Mouse (Mus musculus): ENCODE measurements around the gene Lsm11. TPM values are rescaled to one million over a fixed set of nuclear protein-coding genes. Genes with fewer than 3 reads are reported as not detected.

The Lsm11 gene
- 4.1 and 4.3 TPM in 2 replicates for polyA plus RNA-seq (2015; fragmentation: Nextera tagmentation; extraction: Ambion mirVana)

GRCm38 (mm10) chr11:45944643-45945156, at the start of gene Lsm11:
Gene Lsm11 (minus strand): TSS chr11:45944935.
- Histone ChIP-seq H3K9me3 (replicated peaks; ENCODE audit: low read length) (no peaks in the 10 kb centered on the region), H3K4me3 (replicated peaks; ENCODE audit: low read depth, low read length) (peak within 1 kb of the TSS; percentile 87), H3K4me1 (replicated peaks; ENCODE audit: insufficient read depth, low read length) (no peaks in the 10 kb centered on the region), H3K4me2 (ENCODE audit: low read length) (peak within 1 kb of the TSS; percentile 99), H3K27ac (0 out of 2 replicates have a peak within 1 kb of the TSS, but pooled peaks have one; percentile 42), H3K27me3 (ENCODE audit: insufficient read depth, low read length) (no peaks in the 10 kb centered on the region), H3K36me3 (ENCODE audit: insufficient read depth, low read length) (0 out of 2 replicates have a peak, but pooled peaks cover 2% of the 10 kb centered on the region), H3K9ac (ENCODE audit: low read depth, low read length) (peak within 1 kb of the TSS; percentile 81)
- WGBS = under 1% methylated on average over 50 of the region's 55 CpGs
- ATAC-seq (replicated peaks; ENCODE audit: low FRiP score, low read depth) = peak; percentile 91
- DNase-seq (ENCODE audit: low spot score) = peak; percentile 96
- TF ChIP-seq CTCF (IDR thresholded peaks at IDR 0.05; ENCODE audit: low read depth) = peak; percentile 100

GRCm38 (mm10) chr11:45992087-45992486, 47.4 kb upstream of the Lsm11 start:
- H3K27ac ChIP-seq = no peak overlapping the region
- no peaks in the 10 kb centered on the region for H3K36me3 ChIP-seq (ENCODE audit: insufficient read depth, low read length)
- H3K4me2 ChIP-seq (ENCODE audit: low read length) = peak overlapping the region; percentile 55
- no peaks in the 10 kb centered on the region for H3K9me3 ChIP-seq (replicated peaks; ENCODE audit: low read length)
- peak overlapping the region; percentile 16; the same call in 1 of the 2 replicates for H3K4me3 ChIP-seq (replicated peaks; ENCODE audit: low read depth, low read length)
- 51% methylated on average over 13 of the region's 13 CpGs for WGBS
- no peaks in the 10 kb centered on the region for H3K27me3 ChIP-seq (ENCODE audit: insufficient read depth, low read length)
- no peak for DNase-seq (ENCODE audit: low spot score)
- H3K4me1 ChIP-seq (replicated peaks; ENCODE audit: insufficient read depth, low read length) = no peaks in the 10 kb centered on the region
- no peak for TF ChIP-seq CTCF (IDR thresholded peaks at IDR 0.05; ENCODE audit: low read depth)
- no peak for ATAC-seq (replicated peaks; ENCODE audit: low FRiP score, low read depth)
- H3K9ac ChIP-seq (ENCODE audit: low read depth, low read length) = 0 out of 2 replicates have a peak overlapping the region, but pooled peaks have one; percentile 42

GRCm38 (mm10) chr11:45991604-45992003, 46.9 kb upstream of the Lsm11 start:
- Histone ChIP-seq H3K9me3 (replicated peaks; ENCODE audit: low read length) (no peaks in the 10 kb centered on the region), H3K4me3 (replicated peaks; ENCODE audit: low read depth, low read length) (peak overlapping the region; percentile 16; the same call in 1 of the 2 replicates), H3K27ac (no peak overlapping the region), H3K36me3 (ENCODE audit: insufficient read depth, low read length) (no peaks in the 10 kb centered on the region), H3K4me1 (replicated peaks; ENCODE audit: insufficient read depth, low read length) (no peaks in the 10 kb centered on the region), H3K4me2 (ENCODE audit: low read length) (peak overlapping the region; percentile 55), H3K27me3 (ENCODE audit: insufficient read depth, low read length) (no peaks in the 10 kb centered on the region), H3K9ac (ENCODE audit: low read depth, low read length) (peak overlapping the region; percentile 42; the same call in 1 of the 2 replicates)
- DNase-seq (ENCODE audit: low spot score) (peak; percentile 46), ATAC-seq (replicated peaks; ENCODE audit: low FRiP score, low read depth) (0 out of 2 replicates have a peak, but pooled peaks have one; percentile 54)
- TF ChIP-seq CTCF (IDR thresholded peaks at IDR 0.05; ENCODE audit: low read depth) = no peak
- 6% methylated on average over 16 of the region's 16 CpGs for WGBS

- Histone ChIP-seq H3K9ac (ENCODE audit: low read depth, low read length) (peak overlapping the region; percentile 87), H3K4me2 (ENCODE audit: low read length) (peak overlapping the region; percentile 69), H3K36me3 (ENCODE audit: insufficient read depth, low read length) (no peaks in the 10 kb centered on the region), H3K27ac (peak overlapping the region; percentile 39; the same call in 1 of the 2 replicates), H3K4me1 (replicated peaks; ENCODE audit: insufficient read depth, low read length) (no peaks in the 10 kb centered on the region), H3K4me3 (replicated peaks; ENCODE audit: low read depth, low read length) (peak overlapping the region; percentile 56), H3K9me3 (replicated peaks; ENCODE audit: low read length) (no peaks in the 10 kb centered on the region), H3K27me3 (ENCODE audit: insufficient read depth, low read length) (no peaks in the 10 kb centered on the region)
- 31% methylated on average over 19 of the region's 19 CpGs for WGBS
- DNase-seq (ENCODE audit: low spot score) = no peak
- 0 out of 2 replicates have a peak, but pooled peaks have one; percentile 9 for ATAC-seq (replicated peaks; ENCODE audit: low FRiP score, low read depth)
- no peak for TF ChIP-seq CTCF (IDR thresholded peaks at IDR 0.05; ENCODE audit: low read depth)
Measured at GRCm38 (mm10) chr11:45980893-45981253, 36.1 kb upstream of the Lsm11 start.

GRCm38 (mm10) chr11:45979946-45980892, 35.5 kb upstream of the Lsm11 start, which contains the start of gene Sox30:
Gene Sox30 (plus strand): TSS chr11:45980310.
- ATAC-seq (replicated peaks; ENCODE audit: low FRiP score, low read depth) (peak; percentile 96), DNase-seq (ENCODE audit: low spot score) (peak; percentile 71)
- Histone ChIP-seq H3K27me3 (ENCODE audit: insufficient read depth, low read length) (no peaks in the 10 kb centered on the region), H3K9ac (ENCODE audit: low read depth, low read length) (peak within 1 kb of the TSS; percentile 87), H3K4me1 (replicated peaks; ENCODE audit: insufficient read depth, low read length) (no peaks in the 10 kb centered on the region), H3K27ac (peak within 1 kb of the TSS; percentile 39; the same call in 1 of the 2 replicates), H3K36me3 (ENCODE audit: insufficient read depth, low read length) (no peaks in the 10 kb centered on the region), H3K9me3 (replicated peaks; ENCODE audit: low read length) (no peaks in the 10 kb centered on the region), H3K4me3 (replicated peaks; ENCODE audit: low read depth, low read length) (peak within 1 kb of the TSS; percentile 56), H3K4me2 (ENCODE audit: low read length) (peak within 1 kb of the TSS; percentile 69)
- 11% methylated on average over 95 of the region's 115 CpGs for WGBS
- TF ChIP-seq CTCF (IDR thresholded peaks at IDR 0.05; ENCODE audit: low read depth) = no peak; the same call in 1 of the 2 replicates

GRCm38 (mm10) chr11:45976061-45976460, 31.3 kb upstream of the Lsm11 start:
- no peak overlapping the region for H3K27ac ChIP-seq
- H3K4me3 ChIP-seq (replicated peaks; ENCODE audit: low read depth, low read length) = no peak overlapping the region
- H3K36me3 ChIP-seq (ENCODE audit: insufficient read depth, low read length) = no peaks in the 10 kb centered on the region
- ATAC-seq (replicated peaks; ENCODE audit: low FRiP score, low read depth) = no peak
- no peak overlapping the region for H3K9ac ChIP-seq (ENCODE audit: low read depth, low read length)
- 83% methylated on average over 3 of the region's 3 CpGs for WGBS
- H3K4me2 ChIP-seq (ENCODE audit: low read length) = no peak overlapping the region
- TF ChIP-seq CTCF (IDR thresholded peaks at IDR 0.05; ENCODE audit: low read depth) = no peak
- DNase-seq (ENCODE audit: low spot score) = no peak
- no peaks in the 10 kb centered on the region for H3K9me3 ChIP-seq (replicated peaks; ENCODE audit: low read length)
- no peaks in the 10 kb centered on the region for H3K27me3 ChIP-seq (ENCODE audit: insufficient read depth, low read length)
- H3K4me1 ChIP-seq (replicated peaks; ENCODE audit: insufficient read depth, low read length) = no peaks in the 10 kb centered on the region

Measured in kidney, postnatal 0 days (tissue).